Mouse (Mus musculus) stomach, embryonic 15.5 days (tissue): Measurements from ENCODE around the gene Prpf4. TPM values are rescaled to one million over a fixed set of nuclear protein-coding genes. Genes with fewer than 3 reads are reported as not detected.

Experiments used
- ATAC-seq: fragments of 200-750 bp; cut with Nextera tagmentation; 2 replicates; pipeline ENCODE4 v1.8.0; 2017; ENCODE audit warnings: low read depth, moderate number of reproducible peaks, moderate TSS enrichment; ENCODE audit not compliant: insufficient read depth, low FRiP score
- H3K27ac ChIP-seq: fragments of 300-500 bp; sonication (generic); 2 replicates; pipeline ENCODE4 v1.5.1; 2015; ENCODE audit warnings: mild to moderate bottlenecking, inconsistent platforms
- H3K27me3 ChIP-seq: fragments of 300-500 bp; sonication (generic); replicated peaks from 2 replicates; pipeline ENCODE4 v1.6.1; 2015; ENCODE audit warnings: inconsistent platforms
- H3K36me3 ChIP-seq: fragments of 300-500 bp; sonication (generic); 2 replicates; pipeline ENCODE4 v1.6.1; 2015; ENCODE audit warnings: inconsistent platforms
- H3K4me1 ChIP-seq: fragments of 300-500 bp; sonication (generic); 2 replicates; pipeline ENCODE4 v1.6.1; 2015; ENCODE audit warnings: inconsistent platforms
- H3K4me2 ChIP-seq: fragments of 300-500 bp; sonication (generic); 2 replicates; pipeline ENCODE4 v1.6.1; 2015; ENCODE audit warnings: mild to moderate bottlenecking, inconsistent platforms
- H3K4me3 ChIP-seq: fragments of 300-500 bp; sonication (generic); replicated peaks from 2 replicates; pipeline ENCODE4 v1.5.1; 2015; ENCODE audit warnings: inconsistent platforms
- H3K9ac ChIP-seq: fragments of 300-500 bp; sonication (generic); 2 replicates; pipeline ENCODE4 v1.6.1; 2015; ENCODE audit warnings: inconsistent platforms
- H3K9me3 ChIP-seq: fragments of 300-500 bp; sonication (generic); 2 replicates; pipeline ENCODE4 v1.6.1; 2016; ENCODE audit warnings: inconsistent platforms
- WGBS: fragments of 180-500 bp; shearing (Covaris S2); methylation state at CpG from one replicate; pipeline ENCODE4 v1.1.7; 2015; 5-methylcytosine and 5-hydroxymethylcytosine counted together
- polyA plus RNA-seq: library from polyadenylated mRNA; unstranded; fragments of >200 nt; fragmentation: Nextera tagmentation; extraction: Ambion mirVana; gene quantifications from 2 replicates; pipeline ENCODE4 v1.2.1, GENCODE M21; 2015

Prpf4 gene
- polyA plus RNA-seq, 1 experiment from 2014 or later: 18.6 TPM

DNA sequence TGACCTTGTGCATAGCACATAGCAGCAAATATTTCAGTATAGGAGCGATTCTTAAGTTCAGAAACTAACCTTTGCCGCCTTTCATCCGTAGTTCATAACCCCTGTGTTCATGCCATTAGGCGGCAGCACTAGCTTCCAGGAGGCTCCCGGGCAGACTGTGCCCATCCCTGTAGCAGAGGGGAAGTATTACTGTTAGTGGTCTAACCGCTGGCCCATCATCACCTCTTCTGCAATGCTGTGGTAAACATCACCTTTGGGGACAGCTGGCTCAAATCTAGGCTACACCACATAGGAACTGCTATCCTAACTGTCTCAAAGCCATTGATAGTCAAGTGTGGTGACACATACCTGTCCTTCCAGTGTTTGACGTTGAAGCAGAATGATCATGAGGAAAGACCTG is 16.7 kb upstream of the Prpf4 start:
- Histone ChIP-seq H3K4me2 (no peak overlapping the region), H3K4me3 (no peak overlapping the region), H3K27ac (no peak overlapping the region), H3K4me1 (no peaks in the 10 kb centered on the region), H3K36me3 (peaks cover 41% of the 10 kb centered on the region), H3K9ac (no peak overlapping the region), H3K27me3 (no peaks in the 10 kb centered on the region), H3K9me3 (no peaks in the 10 kb centered on the region)
- ATAC-seq: no peak
- WGBS: 84% methylated on average over 7 of the region's 7 CpGs

DNA sequence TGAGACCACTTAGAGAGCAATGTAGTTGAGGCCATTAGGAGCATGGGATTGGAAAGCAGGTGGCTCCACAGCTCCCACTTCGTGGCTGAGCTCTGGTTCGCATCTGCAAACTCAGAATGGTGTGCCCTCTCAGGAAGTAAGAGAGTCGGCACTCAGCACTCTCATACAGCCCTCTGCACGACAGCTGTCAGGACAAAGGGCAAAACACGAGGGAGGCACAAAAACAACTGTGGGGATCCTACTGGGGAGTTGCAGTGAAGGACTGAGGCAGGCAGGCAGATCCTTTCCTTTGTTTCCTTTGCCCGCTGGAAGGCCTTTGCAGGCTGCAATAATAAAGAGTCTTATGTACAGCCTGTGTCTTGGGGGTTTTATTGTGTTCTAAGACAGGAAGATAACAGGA is 15.1 kb upstream of the Prpf4 start:
- Histone ChIP-seq H3K9ac (no peak overlapping the region), H3K27me3 (no peaks in the 10 kb centered on the region), H3K27ac (no peak overlapping the region), H3K4me2 (no peak overlapping the region), H3K36me3 (peaks cover 42% of the 10 kb centered on the region), H3K4me1 (no peaks in the 10 kb centered on the region), H3K9me3 (no peaks in the 10 kb centered on the region), H3K4me3 (no peak overlapping the region)
- WGBS: 73% methylated on average over 6 of the region's 6 CpGs
- no peak for ATAC-seq

DNA sequence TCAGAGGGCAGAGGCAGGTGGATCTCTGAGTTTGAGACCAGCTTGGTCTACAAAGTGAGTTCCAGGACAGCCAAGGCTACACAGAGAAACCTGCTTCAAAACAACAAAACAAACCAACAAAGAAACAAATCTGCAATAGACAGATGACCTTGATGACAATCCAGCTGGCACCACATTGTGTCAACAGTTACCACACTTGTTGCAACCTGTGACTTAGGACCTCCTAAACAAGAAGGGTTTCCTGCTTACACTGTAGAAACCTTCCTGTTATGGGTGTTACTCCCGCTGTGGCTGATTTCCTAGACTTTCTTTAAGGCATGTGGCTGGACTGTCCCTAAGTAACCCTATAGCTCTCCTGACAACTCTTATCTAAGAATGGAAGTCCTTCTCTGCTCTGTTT is 12.8 kb upstream of the Prpf4 start:
- Histone ChIP-seq H3K4me1 (no peaks in the 10 kb centered on the region), H3K4me2 (no peak overlapping the region), H3K9me3 (no peaks in the 10 kb centered on the region), H3K4me3 (no peak overlapping the region), H3K27ac (no peak overlapping the region), H3K9ac (no peak overlapping the region), H3K27me3 (no peaks in the 10 kb centered on the region), H3K36me3 (peaks cover 52% of the 10 kb centered on the region)
- WGBS: 90% methylated on average over 1 of the region's 1 CpGs
- ATAC-seq: no peak

DNA sequence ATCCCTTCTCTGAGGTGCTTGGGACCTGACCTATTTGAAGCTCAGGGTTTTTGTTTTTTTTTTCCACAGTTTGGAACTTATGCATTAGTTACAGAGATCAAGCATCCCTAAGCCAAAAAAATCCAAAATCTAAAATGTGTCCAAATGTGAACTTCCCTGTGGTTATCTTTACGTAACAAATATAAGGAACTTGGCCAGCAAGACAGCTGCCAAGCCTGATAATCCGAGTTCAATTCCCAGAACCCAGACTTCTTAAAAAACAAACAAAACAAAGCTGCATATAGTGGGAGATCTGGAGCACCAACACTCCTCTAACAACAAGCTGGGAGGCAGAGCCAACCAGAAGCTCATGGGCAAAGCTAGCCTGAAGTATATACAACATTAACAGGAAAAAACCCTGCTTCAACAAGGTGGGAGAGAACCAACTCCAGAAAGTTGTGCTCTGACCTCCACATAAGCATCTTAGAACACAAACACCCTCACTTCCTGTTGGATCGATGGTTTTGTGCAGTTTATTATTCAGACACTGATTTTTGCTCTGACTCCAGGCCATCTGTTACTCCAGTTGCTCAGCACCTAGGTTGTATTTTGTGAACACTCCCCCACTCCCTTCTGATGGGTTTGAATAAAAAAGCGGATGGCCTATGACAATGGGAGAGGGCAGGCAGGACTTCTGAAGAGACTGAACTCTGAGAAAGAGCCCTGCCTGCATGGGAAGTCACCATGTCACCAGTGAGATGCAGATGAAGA is 10.8 kb upstream of the Prpf4 start:
- ATAC-seq: no peak
- Histone ChIP-seq H3K36me3 (peaks cover 55% of the 10 kb centered on the region), H3K4me2 (no peak overlapping the region), H3K27me3 (no peaks in the 10 kb centered on the region), H3K9me3 (no peaks in the 10 kb centered on the region), H3K4me1 (no peaks in the 10 kb centered on the region), H3K27ac (no peak overlapping the region), H3K9ac (no peak overlapping the region), H3K4me3 (no peak overlapping the region)
- WGBS: 82% methylated on average over 4 of the region's 4 CpGs

DNA sequence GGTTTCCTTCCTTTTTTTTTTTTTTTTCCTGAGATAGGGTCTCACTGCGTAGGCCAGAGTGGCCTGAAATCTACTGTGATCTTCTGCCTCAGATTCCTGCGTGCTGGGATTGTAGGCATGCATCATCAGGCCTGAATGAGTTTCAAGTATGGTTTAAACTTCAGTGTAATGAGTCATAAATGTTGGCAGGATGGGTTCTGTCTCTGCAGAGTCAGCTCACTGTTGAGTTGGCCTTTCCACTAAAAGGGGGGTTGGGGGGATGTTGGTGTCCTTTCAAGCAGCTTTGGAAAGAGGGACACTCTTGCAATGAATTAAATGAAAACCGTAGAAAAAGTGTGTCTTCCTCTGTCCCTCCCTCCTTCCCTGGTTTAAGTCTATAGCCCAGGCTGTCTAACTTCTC is 9.6 kb upstream of the Prpf4 start:
- Histone ChIP-seq H3K4me1 (no peaks in the 10 kb centered on the region), H3K27me3 (no peaks in the 10 kb centered on the region), H3K9ac (no peak overlapping the region), H3K27ac (no peak overlapping the region), H3K4me2 (no peak overlapping the region), H3K4me3 (no peak overlapping the region), H3K9me3 (no peaks in the 10 kb centered on the region), H3K36me3 (peaks cover 52% of the 10 kb centered on the region)
- 84% methylated on average over 3 of the region's 3 CpGs for WGBS
- ATAC-seq: no peak

DNA sequence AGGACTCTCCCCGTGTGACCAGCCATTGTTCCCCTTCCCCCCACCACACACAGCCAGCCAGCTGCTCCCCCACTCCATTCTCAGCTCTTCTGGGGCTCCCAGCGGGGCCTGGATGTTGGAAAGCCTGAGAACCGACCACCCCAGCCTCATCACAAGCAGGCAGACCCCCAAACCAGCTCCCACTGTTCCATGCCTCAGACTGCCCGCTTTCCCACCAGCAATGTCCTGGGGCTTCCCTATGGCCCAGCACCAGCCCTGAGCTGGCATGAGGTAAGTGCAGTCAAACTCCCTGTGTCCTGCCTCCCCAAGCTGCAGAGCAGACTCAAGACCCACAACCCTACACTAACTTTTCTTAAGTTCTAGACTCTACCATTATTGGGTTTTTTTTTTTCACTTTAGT is 2.5 kb upstream of the Prpf4 start:
- H3K4me3 ChIP-seq: no peak overlapping the region
- WGBS: 80% methylated on average over 4 of the region's 4 CpGs
- no peaks in the 10 kb centered on the region for H3K27me3 ChIP-seq
- no peak overlapping the region for H3K9ac ChIP-seq
- H3K9me3 ChIP-seq: no peaks in the 10 kb centered on the region
- H3K4me1 ChIP-seq: 0 out of 2 replicates have a peak, but pooled peaks cover 9% of the 10 kb centered on the region
- ATAC-seq: no peak
- peaks cover 17% of the 10 kb centered on the region; the same call in 1 of the 2 replicates for H3K36me3 ChIP-seq
- H3K4me2 ChIP-seq: no peak overlapping the region
- H3K27ac ChIP-seq: no peak overlapping the region

DNA sequence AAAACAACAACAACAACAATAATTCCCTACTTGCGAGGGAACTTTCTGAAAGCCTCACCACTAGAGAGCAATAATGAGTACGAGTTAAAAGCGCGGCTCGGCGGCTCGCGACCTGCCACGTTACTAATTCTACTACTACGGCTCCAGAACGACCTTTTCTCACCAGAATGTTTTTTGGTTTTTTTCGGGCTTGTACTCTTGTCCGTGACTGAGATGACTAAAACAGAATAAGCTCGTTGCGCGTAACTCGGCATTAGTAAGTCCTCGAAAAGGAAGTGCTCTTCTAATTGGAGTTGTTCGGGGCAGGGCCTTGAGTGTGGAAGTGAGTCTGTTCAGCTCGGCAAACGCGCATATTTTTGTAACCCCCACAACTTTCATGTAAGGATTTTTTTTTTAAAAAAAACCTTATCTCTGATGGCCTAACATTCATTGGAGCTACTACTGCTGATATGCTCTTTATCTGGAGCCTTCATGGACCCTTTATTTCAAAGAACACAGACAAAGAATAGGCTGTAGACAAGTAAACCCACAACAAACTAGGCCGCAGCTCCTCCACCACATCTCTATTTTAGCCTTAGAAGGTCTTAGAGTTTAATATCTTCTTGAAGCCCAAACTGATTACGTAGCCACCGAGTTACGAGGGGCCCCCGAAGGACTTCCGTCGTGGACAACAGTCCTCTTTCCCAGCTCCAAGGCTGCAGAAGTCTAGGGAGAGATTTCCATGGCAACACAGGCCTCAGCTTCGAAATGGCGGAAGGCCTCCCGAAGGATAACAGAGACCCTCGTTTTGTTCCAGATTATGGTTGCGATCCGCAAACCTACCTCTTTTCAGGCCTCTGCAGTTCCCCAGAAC is 641 bp upstream of the Prpf4 start:
- Histone ChIP-seq H3K27me3 (no peaks in the 10 kb centered on the region), H3K4me3 (peak overlapping the region; percentile 78), H3K36me3 (peaks cover 8% of the 10 kb centered on the region; the same call in 1 of the 2 replicates), H3K27ac (peak overlapping the region; percentile 83), H3K4me2 (peak overlapping the region; percentile 47), H3K9ac (peak overlapping the region; percentile 65; the same call in 1 of the 2 replicates), H3K9me3 (no peaks in the 10 kb centered on the region), H3K4me1 (0 out of 2 replicates have a peak, but pooled peaks cover 9% of the 10 kb centered on the region)
- peak; percentile 36 for ATAC-seq
- WGBS: under 1% methylated on average over 35 of the region's 35 CpGs

DNA sequence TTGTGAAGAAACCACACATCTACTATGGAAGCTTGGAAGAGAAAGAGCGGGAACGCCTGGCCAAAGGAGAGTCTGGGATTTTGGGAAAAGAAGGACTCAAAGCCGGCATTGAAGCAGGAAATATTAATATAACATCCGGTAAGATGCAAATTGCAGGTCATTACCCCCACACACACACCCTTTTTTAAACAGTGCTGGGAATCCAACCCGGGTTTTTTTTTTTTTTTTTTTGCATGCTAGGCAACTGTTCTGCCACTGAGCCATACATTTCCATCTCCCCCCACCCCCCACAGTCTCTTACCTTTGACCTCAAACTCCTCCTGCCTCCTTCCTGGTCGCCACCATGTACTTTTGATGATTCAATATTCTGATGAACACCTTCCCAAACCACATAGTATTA is 1.0 kb downstream of the Prpf4 start:
- Histone ChIP-seq H3K9me3 (no peaks in the 10 kb centered on the region), H3K27ac (peak overlapping the region; percentile 84; the same call in 1 of the 2 replicates), H3K27me3 (no peaks in the 10 kb centered on the region), H3K4me1 (0 out of 2 replicates have a peak, but pooled peaks cover 9% of the 10 kb centered on the region), H3K9ac (peak overlapping the region; percentile 59; the same call in 1 of the 2 replicates), H3K4me2 (peak overlapping the region; percentile 65), H3K4me3 (peak overlapping the region; percentile 78), H3K36me3 (peaks cover 11% of the 10 kb centered on the region)
- ATAC-seq: no peak
- WGBS: 23% methylated on average over 6 of the region's 6 CpGs

DNA sequence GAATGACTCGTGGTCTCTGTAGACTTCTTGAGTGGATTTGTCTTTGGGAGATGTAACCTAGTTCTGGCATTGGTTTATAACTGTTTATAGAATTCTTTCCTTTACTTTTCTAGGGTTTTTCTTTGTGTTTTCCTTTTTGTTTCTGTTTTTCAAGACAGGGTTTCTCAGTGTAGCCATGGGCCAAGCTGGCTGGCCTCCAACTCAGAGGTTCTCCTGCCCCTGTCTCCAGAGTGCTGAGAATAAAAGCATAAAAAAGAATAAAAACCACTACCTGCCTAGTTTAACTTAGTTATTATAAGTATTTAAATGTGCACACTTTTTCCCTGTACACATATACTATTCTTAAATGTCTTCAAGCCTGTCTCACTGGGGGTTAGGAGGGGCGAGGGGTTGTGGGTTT is 1.7 kb downstream of the Prpf4 start:
- no peaks in the 10 kb centered on the region for H3K27me3 ChIP-seq
- 80% methylated on average over 2 of the region's 2 CpGs for WGBS
- 0 out of 2 replicates have a peak, but pooled peaks cover 9% of the 10 kb centered on the region for H3K4me1 ChIP-seq
- no peaks in the 10 kb centered on the region for H3K9me3 ChIP-seq
- no peak overlapping the region for H3K27ac ChIP-seq
- peaks cover 18% of the 10 kb centered on the region for H3K36me3 ChIP-seq
- peak overlapping the region; percentile 65 for H3K4me2 ChIP-seq
- peak overlapping the region; percentile 78; the same call in 1 of the 2 replicates for H3K4me3 ChIP-seq
- ATAC-seq: no peak
- H3K9ac ChIP-seq: no peak overlapping the region

DNA sequence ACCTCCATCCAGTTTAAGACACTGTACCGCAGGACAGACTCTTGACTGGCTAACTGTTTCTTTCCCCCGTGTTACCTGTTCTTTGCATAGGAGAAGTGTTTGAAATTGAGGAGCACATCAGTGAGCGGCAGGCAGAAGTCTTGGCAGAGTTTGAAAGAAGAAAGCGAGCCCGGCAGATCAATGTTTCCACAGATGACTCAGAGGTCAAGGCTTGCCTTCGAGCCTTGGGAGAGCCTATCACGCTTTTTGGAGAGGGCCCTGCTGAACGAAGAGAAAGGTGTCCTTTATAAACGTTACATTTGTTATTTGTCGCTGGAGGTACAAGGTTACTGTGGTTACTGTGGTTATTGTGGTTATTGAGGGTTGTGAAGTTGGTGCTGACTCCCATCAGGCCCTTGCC is 3.0 kb downstream of the Prpf4 start:
- ATAC-seq: no peak
- Histone ChIP-seq H3K27ac (no peak overlapping the region), H3K27me3 (no peaks in the 10 kb centered on the region), H3K4me2 (no peak overlapping the region), H3K36me3 (peaks cover 28% of the 10 kb centered on the region), H3K4me1 (0 out of 2 replicates have a peak, but pooled peaks cover 5% of the 10 kb centered on the region), H3K4me3 (no peak overlapping the region), H3K9ac (no peak overlapping the region), H3K9me3 (no peaks in the 10 kb centered on the region)
- WGBS: 92% methylated on average over 10 of the region's 10 CpGs

DNA sequence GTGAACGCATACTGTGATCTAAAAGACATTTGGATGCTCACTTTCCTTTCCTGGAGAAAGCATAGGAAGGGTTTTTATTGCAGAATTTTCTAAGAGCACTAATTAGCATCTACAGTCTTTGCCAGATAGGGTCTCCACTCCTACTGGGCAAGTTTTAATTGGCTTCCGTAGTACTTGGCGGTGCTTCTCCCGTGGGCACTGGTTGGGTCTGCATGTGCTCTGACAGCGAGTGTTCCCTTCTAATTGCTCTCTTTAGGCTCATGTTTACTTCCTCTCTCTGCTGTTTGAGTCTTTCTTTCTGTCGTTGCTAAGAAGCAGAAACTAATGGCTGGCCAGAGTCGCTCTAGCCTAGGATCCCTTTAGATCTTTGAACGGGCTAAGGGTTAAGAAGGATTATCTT is 9.9 kb downstream of the Prpf4 start:
- Histone ChIP-seq H3K4me1 (no peaks in the 10 kb centered on the region), H3K27ac (no peak overlapping the region), H3K9me3 (no peaks in the 10 kb centered on the region), H3K27me3 (no peaks in the 10 kb centered on the region), H3K9ac (no peak overlapping the region), H3K4me3 (no peak overlapping the region), H3K36me3 (peaks cover 69% of the 10 kb centered on the region), H3K4me2 (no peak overlapping the region)
- 89% methylated on average over 8 of the region's 8 CpGs for WGBS
- ATAC-seq: no peak

DNA sequence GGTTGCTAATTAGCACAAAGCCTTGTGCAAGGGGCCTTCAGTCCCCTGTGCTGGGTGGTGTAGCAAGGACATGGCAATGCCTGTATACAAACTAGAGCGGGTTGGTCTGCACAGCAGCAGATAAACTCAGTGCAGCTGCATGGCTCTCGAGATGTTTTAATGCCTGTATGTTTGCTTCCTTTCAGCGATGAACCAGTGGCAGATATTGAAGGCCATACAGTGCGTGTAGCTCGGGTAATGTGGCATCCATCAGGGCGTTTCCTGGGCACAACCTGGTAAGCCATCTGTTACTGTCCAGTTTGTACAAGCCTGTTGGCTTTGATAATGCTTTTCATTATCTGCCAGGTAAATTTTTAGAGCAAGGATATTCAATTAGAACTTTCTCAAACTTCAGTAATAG is 10.5 kb downstream of the Prpf4 start:
- H3K4me2 ChIP-seq: no peak overlapping the region
- peaks cover 75% of the 10 kb centered on the region for H3K36me3 ChIP-seq
- no peak overlapping the region for H3K27ac ChIP-seq
- H3K27me3 ChIP-seq: no peaks in the 10 kb centered on the region
- H3K4me3 ChIP-seq: no peak overlapping the region
- no peaks in the 10 kb centered on the region for H3K4me1 ChIP-seq
- no peak overlapping the region for H3K9ac ChIP-seq
- ATAC-seq: no peak
- H3K9me3 ChIP-seq: no peaks in the 10 kb centered on the region
- WGBS: 88% methylated on average over 6 of the region's 6 CpGs
